Mouse (Mus musculus) mesoderm, embryonic 11.5 days (tissue): ENCODE results near the gene Ccdc78.

Source experiments
- DNase-seq: peaks from one replicate; pipeline ENCODE4 v3.0.0-alpha.2; 2012; ENCODE audit warnings: low read depth, low spot score

The Ccdc78 gene

GRCm38 (mm10) chr17:25833961-25834594 lies 47.7 kb downstream of the Ccdc78 start:
- DNase-seq: no peak

- DNase-seq: no peak
These were observed 48.3 kb downstream of the Ccdc78 start for GRCm38 (mm10) chr17:25834595-25835222.

- DNase-seq: no peak
These were observed 48.9 kb downstream of the Ccdc78 start for GRCm38 (mm10) chr17:25835301-25835700.

GRCm38 (mm10) chr17:25835816-25836215 lies 49.4 kb downstream of the Ccdc78 start:
- no peak for DNase-seq

GRCm38 (mm10) chr17:25836397-25837075 lies 50.2 kb downstream of the Ccdc78 start:
- DNase-seq: no peak

GRCm38 (mm10) chr17:25837076-25837410 lies 50.7 kb downstream of the Ccdc78 start, which contains the start of gene Rhbdl1:
Gene Rhbdl1, minus strand, starts transcription at chr17:25837295.
- DNase-seq: peak; percentile 61

GRCm38 (mm10) chr17:25837533-25837932 lies 51.2 kb downstream of the Ccdc78 start:
- peak; percentile 56 for DNase-seq

GRCm38 (mm10) chr17:25838904-25839303 lies 52.5 kb downstream of the Ccdc78 start:
- no peak for DNase-seq

- DNase-seq: no peak
These were observed 53.3 kb downstream of the Ccdc78 start for GRCm38 (mm10) chr17:25839455-25840235.
